Mouse (Mus musculus) midbrain, embryonic 15.5 days (tissue): ENCODE results near the gene Plekhg6. TPM values are rescaled to one million over a fixed set of nuclear protein-coding genes. Genes with fewer than 3 reads are reported as not detected.
A peak's percentile ranks its signal among the peaks of the same experiment; 100 is the strongest.

Source experiments
- ATAC-seq: fragments of 200-750 bp; cut with Nextera tagmentation; replicated peaks from 2 replicates; pipeline ENCODE4 v1.8.0; 2017; ENCODE audit warnings: moderate TSS enrichment
- H3K27ac ChIP-seq: fragments of 300-500 bp; sonication (generic); 2 replicates; pipeline ENCODE4 v1.5.1; 2015; ENCODE audit warnings: mild to moderate bottlenecking, inconsistent platforms
- H3K27me3 ChIP-seq: fragments of 300-500 bp; sonication (generic); replicated peaks from 2 replicates; pipeline ENCODE4 v1.6.1; 2015; ENCODE audit warnings: inconsistent platforms
- H3K36me3 ChIP-seq: fragments of 300-500 bp; sonication (generic); replicated peaks from 2 replicates; pipeline ENCODE4 v1.6.1; 2015; ENCODE audit warnings: inconsistent platforms
- H3K4me1 ChIP-seq: fragments of 300-500 bp; sonication (generic); 2 replicates; pipeline ENCODE4 v1.6.1; 2015; ENCODE audit warnings: inconsistent platforms
- H3K4me2 ChIP-seq: fragments of 300-500 bp; sonication (generic); 2 replicates; pipeline ENCODE4 v1.6.1; 2015; ENCODE audit warnings: inconsistent platforms, mild to moderate bottlenecking, moderate library complexity
- H3K4me3 ChIP-seq: fragments of 300-500 bp; sonication (generic); 2 replicates; pipeline ENCODE4 v1.5.1; 2015; ENCODE audit warnings: mild to moderate bottlenecking, inconsistent platforms
- H3K9ac ChIP-seq: fragments of 300-500 bp; sonication (generic); 2 replicates; pipeline ENCODE4 v1.6.1; 2015; ENCODE audit warnings: mild to moderate bottlenecking, inconsistent platforms
- H3K9me3 ChIP-seq: fragments of 300-500 bp; sonication (generic); 2 replicates; pipeline ENCODE4 v1.6.1; 2016; ENCODE audit warnings: inconsistent platforms
- WGBS: fragments of 180-500 bp; shearing (Covaris S2); methylation state at CpG from one replicate; pipeline ENCODE4 v1.1.7; 2015; ENCODE audit warnings: mixed read lengths; 5-methylcytosine and 5-hydroxymethylcytosine counted together
- polyA plus RNA-seq: library from polyadenylated mRNA; unstranded; fragments of >200 nt; fragmentation: Nextera tagmentation; extraction: Ambion mirVana; gene quantifications from 2 replicates; pipeline ENCODE4 v1.2.1, GENCODE M21; 2015

Gene Plekhg6
- polyA plus RNA-seq, 1 experiment from 2014 or later, result 0.32 TPM

- no peak for ATAC-seq
- Histone ChIP-seq H3K9ac (no peak overlapping the region), H3K4me3 (no peak overlapping the region), H3K9me3 (no peaks in the 10 kb centered on the region), H3K27ac (no peak overlapping the region), H3K4me2 (no peak overlapping the region), H3K27me3 (peaks cover 2% of the 10 kb centered on the region), H3K4me1 (peaks cover 15% of the 10 kb centered on the region), H3K36me3 (no peaks in the 10 kb centered on the region)
- whole genome bisulfite sequencing, result 84% methylated on average over 5 of the region's 6 CpGs
These were observed 65.8 kb downstream of the Plekhg6 start for GRCm38 (mm10) chr6:125314746-125315145.

GRCm38 (mm10) chr6:125314231-125314563 is 66.4 kb downstream of the Plekhg6 start:
- peak overlapping the region; percentile 36 for H3K4me3 ChIP-seq
- 53% methylated on average over 7 of the region's 7 CpGs for WGBS
- H3K27me3 ChIP-seq, result no peaks in the 10 kb centered on the region
- ATAC-seq, result peak; percentile 41; the same call in 1 of the 2 replicates
- H3K36me3 ChIP-seq, result no peaks in the 10 kb centered on the region
- H3K9me3 ChIP-seq, result no peaks in the 10 kb centered on the region
- H3K4me1 ChIP-seq, result peaks cover 15% of the 10 kb centered on the region
- peak overlapping the region; percentile 55 for H3K4me2 ChIP-seq
- H3K9ac ChIP-seq, result peak overlapping the region; percentile 34; the same call in 1 of the 2 replicates
- H3K27ac ChIP-seq, result no peak overlapping the region

- Histone ChIP-seq H3K4me1 (peaks cover 15% of the 10 kb centered on the region), H3K27ac (no peak within 1 kb of the TSS), H3K9me3 (no peaks in the 10 kb centered on the region), H3K4me2 (peak within 1 kb of the TSS; percentile 55), H3K9ac (peak within 1 kb of the TSS; percentile 34; the same call in 1 of the 2 replicates), H3K27me3 (no peaks in the 10 kb centered on the region), H3K4me3 (peak within 1 kb of the TSS; percentile 36), H3K36me3 (no peaks in the 10 kb centered on the region)
- WGBS, result 3% methylated on average over 45 of the region's 46 CpGs
- peak; percentile 66 for ATAC-seq
These were observed 66.9 kb downstream of the Plekhg6 start, which contains the start of gene Ltbr for GRCm38 (mm10) chr6:125313546-125314230. Gene Ltbr (minus strand): TSS chr6:125313885.

Other genes starting within 250 kb of the Plekhg6 start
- gene Nop2, start 248.9 kb downstream of the Plekhg6 start, polyA plus RNA-seq, result 48.4 and 49.1 TPM in 2 replicates
- gene Iffo1, start 235.6 kb downstream of the Plekhg6 start, polyA plus RNA-seq, result 22.0 and 23.3 TPM in 2 replicates
- gene Gapdh, start 214.3 kb downstream of the Plekhg6 start, polyA plus RNA-seq, result 1,389 and 1,453 TPM in 2 replicates
- gene Ncapd2, start 189.1 kb downstream of the Plekhg6 start, polyA plus RNA-seq, result 58.3 and 58.6 TPM in 2 replicates
- gene Mrpl51, start 189.0 kb downstream of the Plekhg6 start, polyA plus RNA-seq, result 129 and 131 TPM in 2 replicates
- 15.5 and 16.5 TPM in 2 replicates for gene Vamp1, start 165.2 kb downstream of the Plekhg6 start, polyA plus RNA-seq
- gene Tapbpl, start 148.9 kb downstream of the Plekhg6 start, polyA plus RNA-seq, result 6.3 TPM in 2 replicates
- 1.4 and 2.3 TPM in 2 replicates for gene Cd27, start 143.8 kb downstream of the Plekhg6 start, polyA plus RNA-seq
- gene Tuba3a, start 94.8 kb downstream of the Plekhg6 start, polyA plus RNA-seq, result not detected in 2 replicates
- 14.2 and 16.4 TPM in 2 replicates for gene Ltbr, start 66.9 kb downstream of the Plekhg6 start, polyA plus RNA-seq
- 0.70 and 0.72 TPM in 2 replicates for gene Scnn1a, start 60.1 kb downstream of the Plekhg6 start, polyA plus RNA-seq
- gene Tnfrsf1a, start 31.4 kb downstream of the Plekhg6 start, polyA plus RNA-seq, result 11.6 and 14.6 TPM in 2 replicates
- gene Cd9, start 114.0 kb upstream of the Plekhg6 start, polyA plus RNA-seq, result 58.9 and 66.9 TPM in 2 replicates
- 10.8 and 11.3 TPM in 2 replicates for gene Vwf, start 166.0 kb upstream of the Plekhg6 start, polyA plus RNA-seq